Mouse (Mus musculus) MEL (cell line): ENCODE measurements around the gene Wdr38. TPM values are rescaled to one million over a fixed set of nuclear protein-coding genes. Genes with fewer than 3 reads are reported as not detected.

ENCODE experiments used
- DNase-seq: peaks from one replicate; pipeline ENCODE4 v3.0.0; 2011; ENCODE audit warnings: low read depth, low spot score
- H3K27ac ChIP-seq: 2 replicates; pipeline ENCODE4 v1.5.1; 2012; ENCODE audit warnings: low read depth, mild to moderate bottlenecking, control low read depth, low read length, moderate library complexity; ENCODE audit not compliant: control insufficient read depth
- H3K27me3 ChIP-seq, 2 experiments: fragments of 150-350 bp in 1 of 2; sonication (generic) in 1 of 2; 2 replicates each; pipeline ENCODE4 v1.6.1; 2012; ENCODE audit warnings: low read length in 2 of 2, mild to moderate bottlenecking in 2 of 2, improper control_type of control experiment in 1 of 2, moderate library complexity in 1 of 2; ENCODE audit not compliant: insufficient read depth in 2 of 2, control insufficient read depth in 1 of 2
- H3K36me3 ChIP-seq, 2 experiments: 2 replicates each; pipeline ENCODE4 v1.6.1; 2012 to 2014; ENCODE audit warnings: low read length in 2 of 2, improper control_type of control experiment in 1 of 2, inconsistent platforms in 1 of 2, mild to moderate bottlenecking in 1 of 2; ENCODE audit not compliant: insufficient read depth in 2 of 2, control insufficient read depth in 1 of 2
- H3K4me1 ChIP-seq, 2 experiments: fragments of 150-350 bp in 1 of 2; sonication (generic) in 1 of 2; 2 replicates each; pipeline ENCODE4 v1.6.1; 2012; ENCODE audit warnings: low read length in 2 of 2, improper control_type of control experiment in 1 of 2, mild to moderate bottlenecking in 1 of 2; ENCODE audit not compliant: insufficient read depth in 2 of 2, control insufficient read depth in 1 of 2
- H3K4me3 ChIP-seq, 2 experiments: fragments of 150-350 bp in 1 of 2; sonication (generic) in 1 of 2; 2 replicates each; pipeline ENCODE4 v1.5.1; 2012; ENCODE audit warnings: low read depth in 2 of 2, low read length in 2 of 2, mild to moderate bottlenecking in 2 of 2, moderate library complexity in 2 of 2, control low read depth in 1 of 2, improper control_type of control experiment in 1 of 2; ENCODE audit not compliant: control insufficient read depth in 1 of 2, insufficient read depth in 1 of 2
- H3K79me2 ChIP-seq: 2 replicates; pipeline ENCODE4 v1.6.1; 2012; ENCODE audit warnings: mild to moderate bottlenecking, low read length, moderate library complexity; ENCODE audit not compliant: control insufficient read depth, poor library complexity, insufficient read depth
- H3K9ac ChIP-seq: 2 replicates; pipeline ENCODE4 v1.6.1; 2012; ENCODE audit warnings: low read depth, mild to moderate bottlenecking, control low read depth, low read length, moderate library complexity; ENCODE audit not compliant: control insufficient read depth, poor library complexity, severe bottlenecking
- H3K9me3 ChIP-seq: fragments of 150-350 bp; sonication (generic); replicated peaks from 2 replicates; pipeline ENCODE4 v1.6.1; 2012; ENCODE audit warnings: mild to moderate bottlenecking, low read length, improper control_type of control experiment, moderate library complexity; ENCODE audit not compliant: insufficient read depth
- BHLHE40 ChIP-seq: IDR thresholded peaks from 2 replicates; pipeline ENCODE4 v1.6.1; 2012; ENCODE audit warnings: low read depth, mild to moderate bottlenecking, inconsistent platforms, low read length, improper control_type of control experiment, borderline replicate concordance
- CHD1 ChIP-seq: IDR thresholded peaks from 2 replicates; pipeline ENCODE4 v1.6.1; 2012; ENCODE audit warnings: low read depth, mild to moderate bottlenecking, inconsistent platforms, low read length, improper control_type of control experiment
- CHD2 ChIP-seq: IDR thresholded peaks from 2 replicates; pipeline ENCODE4 v1.6.1; 2011; ENCODE audit warnings: low read length, improper control_type of control experiment
- CTCF ChIP-seq, 3 experiments: IDR thresholded peaks in 2 of 3; conservative IDR thresholded peaks in 1 of 3; 2 replicates each; pipeline ENCODE4 v1.5.1; 2011 to 2012; ENCODE audit warnings: low read length in 3 of 3, low read depth in 2 of 3, mild to moderate bottlenecking in 2 of 3, improper control_type of control experiment in 1 of 3, inconsistent platforms in 1 of 3, mixed read lengths in 1 of 3, moderate library complexity in 1 of 3; ENCODE audit not compliant: control insufficient read depth in 1 of 3, insufficient read depth in 1 of 3, poor library complexity in 1 of 3, severe bottlenecking in 1 of 3
- ELF1 ChIP-seq: IDR thresholded peaks from 2 replicates; pipeline ENCODE4 v1.6.1; 2014; ENCODE audit warnings: low read depth, mild to moderate bottlenecking, inconsistent platforms, low read length, improper control_type of control experiment, moderate library complexity
- EP300 ChIP-seq, 2 experiments: IDR thresholded peaks; 2 replicates each; pipeline ENCODE4 v1.6.1; 2011; ENCODE audit warnings: improper control_type of control experiment in 2 of 2, low read length in 2 of 2, low read depth in 1 of 2, mild to moderate bottlenecking in 1 of 2
- ETS1 ChIP-seq: IDR thresholded peaks from 2 replicates; pipeline ENCODE4 v1.6.1; 2012; ENCODE audit warnings: low read depth, mild to moderate bottlenecking, inconsistent platforms, low read length, improper control_type of control experiment, moderate library complexity
- GABPA ChIP-seq: IDR thresholded peaks from 2 replicates; pipeline ENCODE4 v1.6.1; 2012; ENCODE audit warnings: low read depth, mild to moderate bottlenecking, inconsistent platforms, low read length, improper control_type of control experiment, moderate library complexity
- GATA1 ChIP-seq: IDR thresholded peaks from 2 replicates; pipeline ENCODE4 v1.6.1; 2011; ENCODE audit warnings: low read depth, low read length, improper control_type of control experiment
- HCFC1 ChIP-seq: IDR thresholded peaks from 2 replicates; pipeline ENCODE4 v1.6.1; 2012; ENCODE audit warnings: low read depth, mild to moderate bottlenecking, inconsistent platforms, low read length, improper control_type of control experiment, moderate library complexity
- JUND ChIP-seq: IDR thresholded peaks from 2 replicates; pipeline ENCODE4 v1.6.1; 2011; ENCODE audit warnings: low read depth, mild to moderate bottlenecking, improper control_type of control experiment, low read length
- KAT2A ChIP-seq: conservative IDR thresholded peaks from 2 replicates; pipeline ENCODE4 v1.6.1; 2012; ENCODE audit warnings: low read depth, low read length, improper control_type of control experiment, inconsistent platforms
- MAFK ChIP-seq: IDR thresholded peaks from 2 replicates; pipeline ENCODE4 v1.6.1; 2011; ENCODE audit warnings: low read depth, mild to moderate bottlenecking, low read length, improper control_type of control experiment, borderline replicate concordance
- MAX ChIP-seq: IDR thresholded peaks from 2 replicates; pipeline ENCODE4 v1.6.1; 2011; ENCODE audit warnings: low read length, improper control_type of control experiment
- MEF2A ChIP-seq: IDR thresholded peaks from 2 replicates; pipeline ENCODE4 v1.6.1; 2014; ENCODE audit warnings: low read depth, mild to moderate bottlenecking, inconsistent platforms, low read length, improper control_type of control experiment; ENCODE audit not compliant: poor library complexity, insufficient replicate concordance, severe bottlenecking; ENCODE audit errors: extremely low read depth
- MXI1 ChIP-seq: IDR thresholded peaks from 2 replicates; pipeline ENCODE4 v1.6.1; 2011; ENCODE audit warnings: mild to moderate bottlenecking, low read depth, low read length, improper control_type of control experiment
- MYB ChIP-seq: IDR thresholded peaks from 2 replicates; pipeline ENCODE4 v1.6.1; 2011; ENCODE audit warnings: mild to moderate bottlenecking, low read depth, low read length, improper control_type of control experiment
- NELFE ChIP-seq: IDR thresholded peaks from 2 replicates; pipeline ENCODE4 v1.6.1; 2011; ENCODE audit warnings: low read depth, low read length, improper control_type of control experiment
- POLR2A ChIP-seq, 2 experiments: IDR thresholded peaks; 2 replicates each; pipeline ENCODE4 v1.6.1; 2011 to 2012; ENCODE audit warnings: low read length in 2 of 2, mild to moderate bottlenecking in 2 of 2, control low read depth in 1 of 2, improper control_type of control experiment in 1 of 2, low read depth in 1 of 2, moderate library complexity in 1 of 2; ENCODE audit not compliant: control insufficient read depth in 1 of 2, insufficient read depth in 1 of 2, poor library complexity in 1 of 2
- POLR2AphosphoS5 ChIP-seq: IDR thresholded peaks from 2 replicates; pipeline ENCODE4 v1.6.1; 2012; ENCODE audit warnings: low read depth, borderline replicate concordance, mild to moderate bottlenecking, inconsistent platforms, low read length, moderate library complexity, mixed read lengths
- RAD21 ChIP-seq: IDR thresholded peaks from 2 replicates; pipeline ENCODE4 v1.6.1; 2011; ENCODE audit warnings: mild to moderate bottlenecking, low read depth, low read length, improper control_type of control experiment
- RCOR1 ChIP-seq: IDR thresholded peaks from 2 replicates; pipeline ENCODE4 v1.6.1; 2012; ENCODE audit warnings: low read depth, mild to moderate bottlenecking, inconsistent platforms, low read length, improper control_type of control experiment
- SIN3A ChIP-seq: IDR thresholded peaks from 2 replicates; pipeline ENCODE4 v1.6.1; 2012; ENCODE audit warnings: low read length, improper control_type of control experiment, inconsistent platforms
- TAL1 ChIP-seq: IDR thresholded peaks from 2 replicates; pipeline ENCODE4 v1.6.1; 2012; ENCODE audit warnings: mild to moderate bottlenecking, inconsistent platforms, low read length, moderate library complexity, mixed read lengths
- TBP ChIP-seq: IDR thresholded peaks from 2 replicates; pipeline ENCODE4 v1.8.0; 2011; ENCODE audit warnings: low read depth, low read length, improper control_type of control experiment
- TCF12 ChIP-seq: IDR thresholded peaks from 2 replicates; pipeline ENCODE4 v1.6.1; 2014; ENCODE audit warnings: low read depth, mild to moderate bottlenecking, inconsistent platforms, low read length, improper control_type of control experiment, moderate library complexity
- UBTF ChIP-seq: IDR thresholded peaks from 2 replicates; pipeline ENCODE4 v1.6.1; 2012; ENCODE audit warnings: low read depth, mild to moderate bottlenecking, inconsistent platforms, low read length, improper control_type of control experiment, moderate library complexity, borderline replicate concordance; ENCODE audit not compliant: insufficient read depth
- USF2 ChIP-seq, 2 experiments: IDR thresholded peaks; 2 replicates each; pipeline ENCODE4 v1.6.1; 2011 to 2012; ENCODE audit warnings: improper control_type of control experiment in 2 of 2, low read length in 2 of 2, borderline replicate concordance in 1 of 2, inconsistent platforms in 1 of 2, low read depth in 1 of 2, mild to moderate bottlenecking in 1 of 2; ENCODE audit not compliant: insufficient read depth in 1 of 2
- ZC3H11A ChIP-seq: IDR thresholded peaks from 2 replicates; pipeline ENCODE4 v1.6.1; 2012; ENCODE audit warnings: low read depth, mild to moderate bottlenecking, inconsistent platforms, low read length, improper control_type of control experiment
- ZKSCAN1 ChIP-seq: IDR thresholded peaks from 2 replicates; pipeline ENCODE4 v1.6.1; 2012; ENCODE audit warnings: low read depth, mild to moderate bottlenecking, inconsistent platforms, low read length, improper control_type of control experiment, moderate library complexity
- ZNF384 ChIP-seq: IDR thresholded peaks from 2 replicates; pipeline ENCODE4 v1.6.1; 2012; ENCODE audit warnings: low read depth, mild to moderate bottlenecking, inconsistent platforms, low read length, improper control_type of control experiment
- polyA plus RNA-seq, 2 experiments: library from polyadenylated mRNA; stranded (reverse) in 1 of 2; unstranded in 1 of 2; fragments of >175 nt in 1 of 2; fragments of >200 nt in 1 of 2; gene quantifications; 2 replicates each; pipeline versions ENCODE4 v1.2.1 to v1.2.4; 2012; ENCODE audit warnings: low replicate concordance in 2 of 2, low read depth in 1 of 2; ENCODE audit not compliant: insufficient read length in 2 of 2, insufficient read depth in 1 of 2, missing spikeins in 1 of 2
- total RNA-seq: library from RNA; depleted of rRNA; stranded (reverse); fragments of 300-350 nt; gene quantifications from 2 replicates; pipeline ENCODE4 v1.2.3, GENCODE M21; 2012

Wdr38 gene
- total and polyA plus RNA-seq, 3 experiments, result 0.77 to 0.79 TPM; not detected in 1

GRCm38 (mm10) chr2:38947566-38947965, 49.7 kb upstream of the Wdr38 start:
- Histone ChIP-seq H3K9ac (no peak overlapping the region), H3K4me3 (no peak overlapping the region), H3K79me2 (no peaks in the 10 kb centered on the region), H3K4me1 (peaks cover 3 to 33% of the 10 kb centered on the region in 2 experiments), H3K36me3 (peaks cover 0 to 20% of the 10 kb centered on the region in 2 experiments; a peak in 2 of 4 replicates), H3K27me3 (no peaks in the 10 kb centered on the region), H3K27ac (no peak overlapping the region), H3K9me3 (no peaks in the 10 kb centered on the region)
- TF ChIP-seq ELF1 (no peak), KAT2A (no peak), MAX (no peak), CHD2 (no peak), POLR2A (IDR thresholded peaks at IDR 0.05; ENCODE audit: control insufficient read depth in 1 of 2, insufficient read depth in 1 of 2, low read depth in 1 of 2, low read length in 2 of 2, poor library complexity in 1 of 2) (no peak), ZC3H11A (no peak), ZKSCAN1 (no peak), TCF12 (no peak), ZNF384 (no peak), TBP (no peak), HCFC1 (no peak), MXI1 (no peak), NELFE (no peak), SIN3A (no peak), JUND (no peak), BHLHE40 (no peak), RAD21 (no peak), MAFK (no peak), EP300 (IDR thresholded peaks at IDR 0.05; ENCODE audit: low read depth in 1 of 2, low read length in 2 of 2) (no peak), RCOR1 (no peak)
- DNase-seq, result no peak

GRCm38 (mm10) chr2:38950281-38950719, 47.0 kb upstream of the Wdr38 start:
- peak overlapping the region; percentile 59 for H3K9ac ChIP-seq
- H3K4me3 ChIP-seq, result peak overlapping the region; percentile 25 to 45
- no peaks in the 10 kb centered on the region for H3K27me3 ChIP-seq
- H3K27ac ChIP-seq, result peak overlapping the region; percentile 66
- peaks cover 0 to 13% of the 10 kb centered on the region in 2 experiments; a peak in 2 of 4 replicates for H3K36me3 ChIP-seq
- H3K79me2 ChIP-seq, result no peaks in the 10 kb centered on the region
- H3K9me3 ChIP-seq, result no peaks in the 10 kb centered on the region
- DNase-seq, result peak; percentile 96
- peaks cover 3 to 20% of the 10 kb centered on the region in 2 experiments for H3K4me1 ChIP-seq
- TF ChIP-seq UBTF (no peak), GATA1 (peak; percentile 90), SIN3A (peak; percentile 70), CTCF (IDR thresholded peaks at IDR 0.05 in 2 of 3, conservative IDR thresholded peaks at IDR 0.05 in 1 of 3; ENCODE audit: control insufficient read depth in 1 of 3, insufficient read depth in 1 of 3, low read depth in 2 of 3, low read length in 3 of 3, poor library complexity in 1 of 3, severe bottlenecking in 1 of 3) (no peak), MAFK (no peak), KAT2A (no peak; the same call in 1 of the 2 replicates), ETS1 (peak; percentile 99), MYB (no peak), USF2 (IDR thresholded peaks at IDR 0.05; ENCODE audit: borderline replicate concordance in 1 of 2, insufficient read depth in 1 of 2, low read depth in 1 of 2, low read length in 2 of 2) (no peak), CHD1 (no peak), HCFC1 (peak; percentile 78), GABPA (no peak; the same call in 1 of the 2 replicates), TAL1 (peak; percentile 77), POLR2AphosphoS5 (0 out of 2 replicates have a peak, but pooled peaks have one; percentile 24), MEF2A (no peak), TCF12 (peak; percentile 73), CHD2 (no peak), TBP (peak; percentile 47; the same call in 1 of the 2 replicates), RCOR1 (0 out of 2 replicates have a peak, but pooled peaks have one; percentile 46), ZKSCAN1 (no peak)
